Mouse (Mus musculus): Measurements from ENCODE around the gene Coro6. TPM values are rescaled to one million over a fixed set of nuclear protein-coding genes. Genes with fewer than 3 reads are reported as not detected.

The Coro6 gene
- 3.6 and 7.8 TPM in 2 replicates for total RNA-seq (2021)
- long read RNA-seq, experiment 1, partial matches to known transcripts = 1 of 1 reads
- long read RNA-seq, experiment 1, other reads (novel, unspliced or antisense) = 0 of 1 reads
- long read RNA-seq, experiment 2, partial matches to known transcripts = 1 of 4 reads
- long read RNA-seq, experiment 2, other reads (novel, unspliced or antisense) = 3 of 4 reads

GRCm38 (mm10) chr11:77462283-77463100 is at the start of gene Coro6:
TSS of gene Coro6 (plus strand) at chr11:77462411.
- DNase-seq = peak; percentile 89

- no peak for DNase-seq
These were observed 47.9 kb upstream of the Coro6 start for GRCm38 (mm10) chr11:77414141-77414839.

- peak; percentile 37 for DNase-seq
These were observed 45.8 kb upstream of the Coro6 start for GRCm38 (mm10) chr11:77416212-77417000.

- DNase-seq = no peak
These were observed 44.2 kb upstream of the Coro6 start for GRCm38 (mm10) chr11:77418021-77418420.

- peak; percentile 41 for DNase-seq
These were observed 38.9 kb upstream of the Coro6 start for GRCm38 (mm10) chr11:77423175-77423859.

GRCm38 (mm10) chr11:77428446-77428845 is 33.8 kb upstream of the Coro6 start:
- no peak for DNase-seq

- no peak for DNase-seq
These were observed 25.2 kb upstream of the Coro6 start for GRCm38 (mm10) chr11:77437026-77437425.

GRCm38 (mm10) chr11:77440081-77440480 is 22.1 kb upstream of the Coro6 start:
- DNase-seq = no peak

- no peak for DNase-seq
These were observed 21.2 kb upstream of the Coro6 start for GRCm38 (mm10) chr11:77441020-77441419.

- DNase-seq = peak; percentile 50
These were observed 19.7 kb upstream of the Coro6 start for GRCm38 (mm10) chr11:77442186-77443170.

GRCm38 (mm10) chr11:77444939-77445338 is 17.3 kb upstream of the Coro6 start:
- peak; percentile 52 for DNase-seq

GRCm38 (mm10) chr11:77446628-77447041 is 15.6 kb upstream of the Coro6 start:
- peak; percentile 64 for DNase-seq

GRCm38 (mm10) chr11:77449224-77449623 is 13.0 kb upstream of the Coro6 start:
- DNase-seq = no peak

- no peak for DNase-seq
These were observed 10.5 kb upstream of the Coro6 start for GRCm38 (mm10) chr11:77451670-77452069.

- DNase-seq = no peak
These were observed 8.8 kb upstream of the Coro6 start for GRCm38 (mm10) chr11:77453388-77453787.

GRCm38 (mm10) chr11:77455770-77456510 is 6.3 kb upstream of the Coro6 start:
- no peak for DNase-seq

- peak; percentile 22 for DNase-seq
These were observed 5.3 kb upstream of the Coro6 start for GRCm38 (mm10) chr11:77456866-77457265.

- no peak for DNase-seq
These were observed 355 bp upstream of the Coro6 start for GRCm38 (mm10) chr11:77461856-77462255.

GRCm38 (mm10) chr11:77463101-77463445 is 862 bp downstream of the Coro6 start:
- no peak for DNase-seq

GRCm38 (mm10) chr11:77463786-77464185 is 1.6 kb downstream of the Coro6 start:
- no peak for DNase-seq

Data from adrenal gland, postnatal 14 days (tissue).